Mouse (Mus musculus): ENCODE measurements around the gene Tent5c. TPM values are rescaled to one million over a fixed set of nuclear protein-coding genes. Genes with fewer than 3 reads are reported as not detected.

The Tent5c gene
- total RNA-seq (2023; ENCODE audit: inconsistent age): 24.1 to 28.4 TPM (median 24.4 TPM) in 4 replicates

DNA sequence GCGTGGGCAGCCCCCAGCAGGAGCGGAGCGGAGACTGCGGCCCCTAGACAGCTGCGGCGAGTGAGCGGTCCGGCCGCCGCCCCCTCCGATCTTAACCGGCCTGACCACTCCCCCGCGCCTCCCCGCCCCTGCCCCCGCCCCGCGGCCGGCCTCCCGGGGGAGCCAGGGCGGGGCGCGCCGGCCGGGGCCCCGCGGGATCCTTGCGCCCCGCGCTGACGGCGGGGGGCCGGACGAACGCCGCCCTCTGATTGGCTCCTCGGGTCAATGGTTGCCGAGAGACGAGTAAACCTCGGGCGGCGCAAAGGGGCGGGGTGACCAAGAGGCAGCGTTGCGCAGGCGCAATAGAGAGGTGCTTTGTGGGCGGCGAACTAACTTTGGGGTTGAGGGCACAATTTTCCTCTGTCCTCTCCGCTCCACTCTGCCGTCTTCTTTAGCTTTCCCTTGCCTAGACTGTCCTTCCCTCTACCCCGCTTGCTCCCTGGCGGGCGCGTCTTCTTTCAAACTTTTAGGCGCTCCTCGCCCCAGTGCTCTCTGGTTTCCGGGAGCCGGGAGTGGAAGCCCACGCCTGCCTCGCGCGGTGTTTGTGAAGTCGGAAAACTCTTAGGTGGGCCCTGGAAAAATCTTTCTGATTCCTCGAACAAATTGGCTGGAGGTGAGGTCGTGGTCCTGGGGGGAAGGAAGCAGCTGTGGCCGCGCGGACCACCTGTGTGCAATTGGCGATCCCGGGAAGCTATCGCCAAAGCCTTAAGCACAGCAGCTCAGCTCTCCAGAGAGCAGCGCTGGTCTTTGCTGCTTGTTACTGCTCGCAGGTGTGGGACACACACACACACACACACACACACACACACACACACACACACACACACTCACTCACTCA lies at the start of gene Tent5c:
TSS of gene Tent5c (minus strand) at position 192 of the 877 bp plus-strand sequence.

Other genes with a start within 250 kb of the Tent5c start
- 86.5 to 116 TPM (median 100 TPM) in 4 replicates for gene Man1a2, start 196.2 kb upstream of the Tent5c start, total RNA-seq (2023; ENCODE audit: inconsistent age)

Measured in B cell, adult (primary cell).